Mouse (Mus musculus) limb, embryonic 14.5 days (tissue): Measurements from ENCODE around the gene Ivd. TPM values are rescaled to one million over a fixed set of nuclear protein-coding genes. Genes with fewer than 3 reads are reported as not detected.

Experiments used
- ATAC-seq: fragments of 200-750 bp; cut with Nextera tagmentation; 2 replicates; pipeline ENCODE4 v1.8.0; 2017; ENCODE audit warnings: low read depth, moderate number of reproducible peaks, moderate TSS enrichment; ENCODE audit not compliant: low FRiP score
- DNase-seq: peaks from one replicate; pipeline ENCODE4 v3.0.0-alpha.2; 2015; ENCODE audit warnings: low spot score
- H3K27ac ChIP-seq: fragments of 300-500 bp; sonication (generic); replicated peaks from 2 replicates; pipeline ENCODE4 v1.5.1; 2014; ENCODE audit warnings: low read depth, mild to moderate bottlenecking, low read length, moderate library complexity, mixed read lengths
- H3K27me3 ChIP-seq: fragments of 300-500 bp; sonication (generic); 2 replicates; pipeline ENCODE4 v1.6.1; 2014; ENCODE audit warnings: low read length, mixed read lengths; ENCODE audit not compliant: control insufficient read depth, insufficient read depth
- H3K36me3 ChIP-seq: fragments of 300-500 bp; sonication (generic); 2 replicates; pipeline ENCODE4 v1.6.1; 2014; ENCODE audit warnings: mild to moderate bottlenecking, low read length, moderate library complexity, mixed read lengths; ENCODE audit not compliant: control insufficient read depth, insufficient read depth
- H3K4me1 ChIP-seq: fragments of 300-500 bp; sonication (generic); 2 replicates; pipeline ENCODE4 v1.6.1; 2014; ENCODE audit warnings: antibody characterized with exemption, low read length, mixed read lengths; ENCODE audit not compliant: control insufficient read depth, insufficient read depth
- H3K4me2 ChIP-seq: fragments of 300-500 bp; sonication (generic); replicated peaks from 2 replicates; pipeline ENCODE4 v1.6.1; 2014; ENCODE audit warnings: low read depth, mild to moderate bottlenecking, low read length, moderate library complexity; ENCODE audit not compliant: severe bottlenecking
- H3K4me3 ChIP-seq: fragments of 300-500 bp; sonication (generic); replicated peaks from 2 replicates; pipeline ENCODE4 v1.5.1; 2014; ENCODE audit warnings: low read length
- H3K9ac ChIP-seq: fragments of 300-500 bp; sonication (generic); 2 replicates; pipeline ENCODE4 v1.6.1; 2014; ENCODE audit warnings: mild to moderate bottlenecking, low read depth, low read length, moderate library complexity; ENCODE audit not compliant: severe bottlenecking
- H3K9me3 ChIP-seq: fragments of 300-500 bp; sonication (generic); 2 replicates; pipeline ENCODE4 v1.6.1; 2016; ENCODE audit warnings: low read length; ENCODE audit not compliant: control insufficient read depth
- POLR2A ChIP-seq: fragments of 200-500 bp; IDR thresholded peaks from 2 replicates; pipeline ENCODE4 v1.8.0; 2012; ENCODE audit warnings: inconsistent platforms, mild to moderate bottlenecking, moderate library complexity, borderline replicate concordance; ENCODE audit not compliant: insufficient read depth, insufficient read length; ENCODE audit errors: extremely low read depth
- WGBS: fragments of 180-500 bp; shearing (Covaris S2); extraction: QIAGEN DNeasy Blood & Tissue Kit; methylation state at CpG from one replicate; pipeline ENCODE4 v1.1.7; 2014; 5-methylcytosine and 5-hydroxymethylcytosine counted together
- polyA plus RNA-seq, 2 experiments: library from polyadenylated mRNA; depleted of rRNA in 1 of 2; stranded (reverse) in 1 of 2; unstranded in 1 of 2; fragments of >200 nt; fragmentation: Nextera tagmentation in 1 of 2; extraction: Ambion mirVana in 1 of 2; gene quantifications; 2 replicates each; pipeline versions ENCODE4 v1.2.1 to v1.2.3; 2012 to 2014

Gene Ivd
- polyA plus RNA-seq, 2 experiments = 58.1 to 100 TPM

- no peak overlapping the region for H3K27ac ChIP-seq
- no peak for DNase-seq
- H3K4me1 ChIP-seq = peaks cover 31% of the 10 kb centered on the region
- TF ChIP-seq POLR2A = no peak
- 1% methylated on average over 38 of the region's 38 CpGs for WGBS
- H3K4me2 ChIP-seq = peak overlapping the region; percentile 92
- H3K27me3 ChIP-seq = peaks cover 60% of the 10 kb centered on the region
- peak overlapping the region; percentile 44 for H3K9ac ChIP-seq
- H3K4me3 ChIP-seq = peak overlapping the region; percentile 50
- H3K36me3 ChIP-seq = no peaks in the 10 kb centered on the region
- ATAC-seq = no peak
- no peaks in the 10 kb centered on the region for H3K9me3 ChIP-seq
These were observed 34.5 kb downstream of the Ivd start for GRCm38 (mm10) chr2:118895990-118896913.

DNA sequence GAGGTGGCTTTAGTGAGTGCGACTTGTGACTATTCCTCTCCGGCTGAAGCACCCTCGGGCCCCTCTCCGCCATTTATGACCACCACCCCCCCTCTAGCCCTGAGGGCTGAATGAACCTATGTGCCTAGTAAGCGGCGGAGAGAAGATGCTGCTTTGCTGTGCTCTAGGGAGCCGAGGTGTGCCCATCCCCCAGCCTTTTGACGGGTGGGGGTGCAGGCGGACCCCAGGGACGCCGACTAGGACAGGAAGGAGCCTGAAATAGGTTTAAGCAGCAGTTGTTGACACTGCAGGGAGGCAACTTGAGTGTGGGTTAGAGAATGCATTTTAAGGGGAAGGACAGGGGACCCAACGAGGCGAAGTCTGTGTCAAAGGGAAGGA lies 35.1 kb downstream of the Ivd start:
- DNase-seq = no peak
- H3K36me3 ChIP-seq = no peaks in the 10 kb centered on the region
- no peak for TF ChIP-seq POLR2A
- H3K27me3 ChIP-seq = peaks cover 60% of the 10 kb centered on the region
- no peak for ATAC-seq
- H3K4me3 ChIP-seq = peak overlapping the region; percentile 50
- H3K9me3 ChIP-seq = no peaks in the 10 kb centered on the region
- peak overlapping the region; percentile 44 for H3K9ac ChIP-seq
- no peak overlapping the region for H3K27ac ChIP-seq
- 2% methylated on average over 13 of the region's 13 CpGs for WGBS
- peak overlapping the region; percentile 92 for H3K4me2 ChIP-seq
- peaks cover 31% of the 10 kb centered on the region for H3K4me1 ChIP-seq

- 4% methylated on average over 7 of the region's 7 CpGs for WGBS
These were observed 35.6 kb downstream of the Ivd start for GRCm38 (mm10) chr2:118897392-118897791.

DNA sequence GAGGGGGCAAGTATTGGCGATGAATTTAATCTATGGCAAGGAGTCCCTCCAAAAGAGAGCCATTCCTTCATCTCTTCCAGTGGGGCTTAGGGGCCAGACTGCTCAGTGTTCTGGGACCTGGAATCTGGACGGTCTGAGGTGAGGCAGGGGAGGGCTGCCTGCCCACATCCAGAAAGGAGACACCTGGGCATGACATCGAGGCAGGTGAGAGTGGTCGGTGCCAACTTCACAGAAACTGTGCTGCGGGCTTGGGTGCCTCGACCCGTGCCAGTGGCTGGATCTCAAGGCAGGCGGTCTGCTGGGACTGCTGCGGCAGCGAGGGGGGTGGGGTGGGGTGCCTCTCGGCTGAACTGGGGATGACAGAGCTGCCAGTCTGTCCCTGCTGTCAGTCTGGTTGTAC lies 36.1 kb downstream of the Ivd start:
- Histone ChIP-seq H3K27ac (no peak overlapping the region), H3K4me2 (no peak overlapping the region), H3K9me3 (no peaks in the 10 kb centered on the region), H3K9ac (no peak overlapping the region), H3K27me3 (peaks cover 60% of the 10 kb centered on the region), H3K4me3 (peak overlapping the region; percentile 50; the same call in 1 of the 2 replicates), H3K4me1 (peaks cover 35% of the 10 kb centered on the region), H3K36me3 (no peaks in the 10 kb centered on the region)
- no peak for TF ChIP-seq POLR2A
- no peak for ATAC-seq
- WGBS = 1% methylated on average over 11 of the region's 11 CpGs
- no peak for DNase-seq

More at GRCm38 (mm10) chr2:118897392-118897791, 35.6 kb downstream of the Ivd start:
- H3K36me3 ChIP-seq = no peaks in the 10 kb centered on the region
- no peak for ATAC-seq
- H3K4me1 ChIP-seq = peaks cover 31% of the 10 kb centered on the region
- H3K4me2 ChIP-seq = peak overlapping the region; percentile 92; the same call in 1 of the 2 replicates
- no peak overlapping the region for H3K9ac ChIP-seq
- peak overlapping the region; percentile 50 for H3K4me3 ChIP-seq
- no peak overlapping the region for H3K27ac ChIP-seq
- no peak for DNase-seq
- peaks cover 60% of the 10 kb centered on the region for H3K27me3 ChIP-seq
- TF ChIP-seq POLR2A = no peak
- no peaks in the 10 kb centered on the region for H3K9me3 ChIP-seq

- Histone ChIP-seq H3K9me3 (no peaks in the 10 kb centered on the region), H3K27ac (no peak overlapping the region), H3K9ac (no peak overlapping the region), H3K4me3 (no peak overlapping the region), H3K4me2 (no peak overlapping the region), H3K4me1 (peaks cover 41% of the 10 kb centered on the region), H3K27me3 (peaks cover 60% of the 10 kb centered on the region), H3K36me3 (no peaks in the 10 kb centered on the region)
- DNase-seq (no peak), ATAC-seq (no peak)
- WGBS = 18% methylated on average over 4 of the region's 4 CpGs
- TF ChIP-seq POLR2A = no peak
These were observed 37.0 kb downstream of the Ivd start for GRCm38 (mm10) chr2:118898771-118899170.
